Comparison of ENCODE assay signal across 14 mouse cellular contexts in the genomic region with DNA sequence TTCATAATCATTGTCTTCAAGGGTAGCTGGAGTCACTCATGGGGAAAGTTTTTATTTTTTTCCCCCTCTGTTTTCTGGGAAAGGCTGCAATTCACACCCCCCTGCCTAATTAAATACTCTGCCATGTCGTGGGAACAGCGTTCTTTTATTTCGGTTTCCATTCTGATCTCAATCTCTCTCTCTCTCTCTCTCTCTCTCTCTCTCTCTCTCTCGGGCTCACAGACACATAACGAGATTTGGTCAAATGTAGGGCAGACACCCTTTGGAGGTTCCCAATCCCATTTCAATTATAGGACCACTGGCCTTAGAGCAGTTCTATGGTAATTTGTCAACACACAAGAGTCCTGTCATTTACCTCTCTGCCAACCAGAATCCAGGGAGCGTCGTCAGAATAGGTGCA.
"Had no signal": no experiment of that assay in that cellular context is flagged by ENCODE, and none has a peak within 500 bp of the region (broad histone marks: within the 10 kb centered on the region; RNA-seq: fewer than 3 reads in every experiment).

No protein-coding gene starts in this region.

- H3K36me3 ChIP-seq: limb, embryonic 15.5 days; liver, embryonic 12.5 days; neural tube, embryonic 13.5 days had no signal

- H3K27ac ChIP-seq: kidney, postnatal 0 days; limb, embryonic 15.5 days; liver, embryonic 12.5 days had no signal

- H3K9me3 ChIP-seq: limb, embryonic 15.5 days; neural tube, embryonic 13.5 days had no signal

- H3K9ac ChIP-seq: limb, embryonic 15.5 days; liver, embryonic 12.5 days; lung, embryonic 14.5 days; neural tube, embryonic 13.5 days had no signal

- H3K4me2 ChIP-seq: limb, embryonic 15.5 days; liver, embryonic 12.5 days; lung, embryonic 14.5 days; neural tube, embryonic 13.5 days had no signal

- H3K4me3 ChIP-seq: limb, embryonic 15.5 days; liver, embryonic 12.5 days; megakaryocyte, embryonic 14.5 days; neural tube, embryonic 13.5 days had no signal

- H3K27me3 ChIP-seq: limb, embryonic 15.5 days; liver, embryonic 12.5 days; megakaryocyte, embryonic 14.5 days; neural tube, embryonic 13.5 days had no signal

- ATAC-seq: liver, embryonic 12.5 days had no signal

- H3K4me1 ChIP-seq: limb, embryonic 15.5 days; liver, embryonic 12.5 days; megakaryocyte, embryonic 14.5 days had no signal

- DNase-seq: kidney, adult 11 months; kidney, adult 9 months; layer of hippocampus, adult 9-11 months; layer of hippocampus, postnatal 36 days; lung, embryonic 14.5 days; lung, postnatal 10 days; lung, postnatal 4 days; right cerebral cortex, adult 18-20 months; thymus, postnatal 36 days had no signal
